Comparison of ENCODE assay signal across 13 mouse cellular contexts in the genomic region with DNA sequence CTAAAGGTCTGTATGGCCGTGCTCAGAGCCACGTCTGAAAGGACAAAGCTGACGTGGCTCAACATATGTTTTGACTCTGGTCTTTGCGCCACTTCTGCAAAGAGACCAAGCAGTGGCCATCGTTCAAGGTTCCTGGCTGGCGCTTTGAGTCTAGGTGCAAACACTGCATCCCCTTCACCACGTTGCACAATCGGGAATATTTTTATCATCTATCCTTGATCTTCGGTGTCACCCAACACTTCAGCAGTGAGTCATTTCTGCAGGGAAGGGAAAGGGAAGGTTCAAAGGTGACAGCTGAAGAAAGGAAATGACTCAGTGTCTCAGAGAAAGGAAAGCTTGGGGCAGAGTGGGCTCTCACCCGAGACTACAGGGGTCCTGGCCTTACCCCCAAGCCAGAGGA. TPM values are rescaled to one million over a fixed set of nuclear protein-coding genes. Genes with fewer than 3 reads are reported as not detected.
DNase-seq lines count a peak whose midpoint lies in the region; ATAC-seq and TF ChIP-seq lines count a peak whose summit lies in the region.
"Had no signal": no experiment of that assay in that cellular context is flagged by ENCODE, and none has a peak within 500 bp of the region (broad histone marks: within the 10 kb centered on the region; RNA-seq: fewer than 3 reads in every experiment).

No protein-coding gene starts in this region.

- TF ChIP-seq EP300 in heart, postnatal 0 days (IDR thresholded peaks at IDR 0.05; ENCODE audit: low read depth): no peak

- no peak for DNase-seq in heart, postnatal 0 days (ENCODE audit: low spot score)
- no peak for DNase-seq in heart, adult 9 months (ENCODE audit: low spot score in 2 of 2)
- DNase-seq in midbrain, embryonic 10.5 days (ENCODE audit: low spot score): no peak
- no peak for DNase-seq in midbrain, postnatal 0 days (ENCODE audit: low spot score)
- DNase-seq in yolk sac, embryonic 10.5 days (ENCODE audit: low spot score): peak; percentile 87
- no peak for DNase-seq in right cerebral cortex, postnatal 14 days
- DNase-seq in retina, postnatal 1 day: no peak
- DNase-seq: embryo, embryonic 11 days; right cerebral cortex, postnatal 4 days had no signal

- peak overlapping the region; percentile 88 for H3K27ac ChIP-seq in heart, postnatal 0 days (ENCODE audit: low read depth)
- 0 out of 2 replicates have a peak overlapping the region, but pooled peaks have one; percentile 33 for H3K27ac ChIP-seq in midbrain, embryonic 10.5 days (replicated peaks)
- no peak overlapping the region for H3K27ac ChIP-seq in midbrain, postnatal 0 days (ENCODE audit: low read depth, low read length)
- H3K27ac ChIP-seq in intestine, embryonic 15.5 days: peak overlapping the region; percentile 72

- H3K4me2 ChIP-seq in heart, postnatal 0 days (ENCODE audit: low read depth, low read length): no peak overlapping the region
- H3K4me2 ChIP-seq in midbrain, postnatal 0 days (ENCODE audit: low read depth, low read length, poor library complexity, severe bottlenecking): no peak overlapping the region
- H3K4me2 ChIP-seq in intestine, embryonic 15.5 days (replicated peaks): 0 out of 2 replicates have a peak overlapping the region, but pooled peaks have one; percentile 3

- no peak overlapping the region for H3K4me3 ChIP-seq in heart, postnatal 0 days (ENCODE audit: low read depth, low read length)
- no peak overlapping the region for H3K4me3 ChIP-seq in midbrain, embryonic 10.5 days
- no peak overlapping the region for H3K4me3 ChIP-seq in midbrain, postnatal 0 days (ENCODE audit: low read depth, low read length)
- H3K4me3 ChIP-seq in intestine, embryonic 15.5 days (replicated peaks): no peak overlapping the region

- 0 out of 2 replicates have a peak, but pooled peaks have one; percentile 0 for ATAC-seq in heart, postnatal 0 days (ENCODE audit: insufficient read depth, low read depth)
- ATAC-seq in midbrain, postnatal 0 days (ENCODE audit: low FRiP score): no peak
- ATAC-seq in intestine, embryonic 15.5 days: peak; percentile 60
- ATAC-seq: activated CD4-positive, CD25-positive, alpha-beta regulatory T cell, adult 4 months; midbrain, embryonic 16.5 days had no signal

- no peaks in the 10 kb centered on the region for H3K9me3 ChIP-seq in heart, postnatal 0 days (replicated peaks; ENCODE audit: control insufficient read depth, low read length)
- no peaks in the 10 kb centered on the region for H3K9me3 ChIP-seq in midbrain, embryonic 10.5 days (replicated peaks)
- no peaks in the 10 kb centered on the region for H3K9me3 ChIP-seq in midbrain, postnatal 0 days (ENCODE audit: low read length)
- H3K9me3 ChIP-seq in intestine, embryonic 15.5 days: no peaks in the 10 kb centered on the region
- H3K9me3 ChIP-seq: G1E had no signal

- 0 out of 2 replicates have a peak, but pooled peaks cover 4% of the 10 kb centered on the region for H3K36me3 ChIP-seq in heart, postnatal 0 days (replicated peaks; ENCODE audit: control insufficient read depth, insufficient read depth, low read length)
- peaks cover 93% of the 10 kb centered on the region for H3K36me3 ChIP-seq in midbrain, embryonic 10.5 days
- peaks cover 21% of the 10 kb centered on the region for H3K36me3 ChIP-seq in midbrain, postnatal 0 days (ENCODE audit: insufficient read depth, low read length)
- H3K36me3 ChIP-seq in intestine, embryonic 15.5 days: peaks cover 15% of the 10 kb centered on the region

- H3K27me3 ChIP-seq in heart, postnatal 0 days (ENCODE audit: control insufficient read depth, insufficient read depth, low read length): no peaks in the 10 kb centered on the region
- no peaks in the 10 kb centered on the region for H3K27me3 ChIP-seq in midbrain, embryonic 10.5 days (ENCODE audit: low read depth, poor library complexity, severe bottlenecking)
- no peaks in the 10 kb centered on the region for H3K27me3 ChIP-seq in midbrain, postnatal 0 days (ENCODE audit: insufficient read depth, low read length)
- no peaks in the 10 kb centered on the region for H3K27me3 ChIP-seq in intestine, embryonic 15.5 days (replicated peaks)

- 30% methylated on average over 10 of the region's 10 CpGs for WGBS in heart, postnatal 0 days
- WGBS in midbrain, embryonic 10.5 days: 88% methylated on average over 10 of the region's 10 CpGs
- WGBS in midbrain, postnatal 0 days: 82% methylated on average over 10 of the region's 10 CpGs
- 59% methylated on average over 10 of the region's 10 CpGs for WGBS in intestine, embryonic 15.5 days

- peaks cover 58% of the 10 kb centered on the region for H3K4me1 ChIP-seq in heart, postnatal 0 days (ENCODE audit: control insufficient read depth, insufficient read depth)
- peaks cover 11% of the 10 kb centered on the region for H3K4me1 ChIP-seq in midbrain, embryonic 10.5 days
- H3K4me1 ChIP-seq in midbrain, postnatal 0 days (ENCODE audit: insufficient read depth, low read length): no peaks in the 10 kb centered on the region
- peaks cover 36% of the 10 kb centered on the region for H3K4me1 ChIP-seq in intestine, embryonic 15.5 days (replicated peaks)

- TF ChIP-seq CTCF in heart, postnatal 0 days (IDR thresholded peaks at IDR 0.05; ENCODE audit: low read depth): no peak
- no peak for TF ChIP-seq CTCF in midbrain, postnatal 0 days (IDR thresholded peaks at IDR 0.05)

- H3K9ac ChIP-seq in heart, postnatal 0 days (replicated peaks; ENCODE audit: low read depth, low read length): 0 out of 2 replicates have a peak overlapping the region, but pooled peaks have one; percentile 31
- no peak overlapping the region for H3K9ac ChIP-seq in midbrain, postnatal 0 days (replicated peaks; ENCODE audit: low read length, poor library complexity, severe bottlenecking)
- H3K9ac ChIP-seq in intestine, embryonic 15.5 days: no peak overlapping the region

RNA-seq across cellular contexts. Expression of a gene that starts 42.2 kb away (rescaled TPM):
- total RNA-seq in heart, postnatal 0 days (2014; rRNA removed; ENCODE audit: low replicate concordance): 35.9 and 48.3 TPM in 2 replicates
- 14.3 and 14.6 TPM in 2 replicates for polyA plus RNA-seq in heart, postnatal 0 days (2015; fragmentation: Nextera tagmentation; extraction: Ambion mirVana)
- polyA plus RNA-seq in midbrain, embryonic 10.5 days (2016; fragmentation: Nextera tagmentation; extraction: Ambion mirVana): 24.6 and 27.8 TPM in 2 replicates
- total RNA-seq in midbrain, postnatal 0 days (2014; rRNA removed): 96.6 and 103 TPM in 2 replicates
- 27.8 and 30.4 TPM in 2 replicates for polyA plus RNA-seq in midbrain, postnatal 0 days (2015; fragmentation: Nextera tagmentation; extraction: Ambion mirVana)
- 16.4 and 17.3 TPM in 2 replicates for polyA plus RNA-seq in intestine, embryonic 15.5 days (2015; fragmentation: Nextera tagmentation; extraction: Ambion mirVana)
